Mouse (Mus musculus): ENCODE measurements around the gene Manba. TPM values are rescaled to one million over a fixed set of nuclear protein-coding genes. Genes with fewer than 3 reads are reported as not detected.

The Manba gene
- total and polyA plus RNA-seq, 3 experiments = 30.9 to 35.2 (median 31.5) TPM

DNA sequence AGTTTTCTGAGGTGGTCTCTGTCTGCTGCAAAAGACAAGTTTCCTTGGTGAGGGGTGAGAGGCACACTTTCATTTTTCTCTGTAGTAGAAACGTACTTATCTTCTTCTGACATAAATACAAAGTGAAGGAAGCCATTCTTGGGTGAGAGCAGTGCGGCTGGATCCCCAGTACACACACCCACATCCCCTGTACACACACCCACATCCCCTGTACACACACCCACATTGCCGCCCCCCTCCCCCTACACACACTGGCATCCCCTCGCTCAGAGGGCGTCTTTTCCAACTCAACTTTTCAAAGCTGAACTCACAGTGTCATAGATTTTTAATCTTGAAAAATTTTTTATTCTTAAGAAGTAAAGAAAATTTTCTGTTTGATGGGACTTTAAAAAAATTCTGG, 29.8 kb downstream of the Manba start:
- in situ Hi-C loops (cut with MboI; ENCODE audit: low pct_ligation_motif_present, low pct_unique_long_range_greater_than_20kb, low sequenced_read_pairs) = no loop called here
- TF ChIP-seq CTCF (conservative IDR thresholded peaks at IDR 0.05 in 1 of 2, IDR thresholded peaks at IDR 0.05 in 1 of 2; ENCODE audit: low read depth in 2 of 2, low read length in 2 of 2) (no peak), NRF1 (IDR thresholded peaks at IDR 0.05; ENCODE audit: low read depth, low read length) (no peak), POLR2A (IDR thresholded peaks at IDR 0.05; ENCODE audit: low read depth, low read length) (no peak), RAD21 (IDR thresholded peaks at IDR 0.05; ENCODE audit: low read depth, low read length) (no peak), MYC (IDR thresholded peaks at IDR 0.05; ENCODE audit: low read depth, low read length) (no peak), JUN (IDR thresholded peaks at IDR 0.05; ENCODE audit: insufficient read depth, low read depth, low read length) (no peak), ELF1 (IDR thresholded peaks at IDR 0.05; ENCODE audit: low read depth, low read length) (no peak), MXI1 (IDR thresholded peaks at IDR 0.05; ENCODE audit: low read depth, low read length) (no peak), UBTF (IDR thresholded peaks at IDR 0.05; ENCODE audit: low read depth, low read length) (no peak), CHD2 (IDR thresholded peaks at IDR 0.05; ENCODE audit: low read length) (no peak), USF2 (conservative IDR thresholded peaks at IDR 0.05; ENCODE audit: low read depth, low read length) (no peak), TBP (conservative IDR thresholded peaks at IDR 0.05; ENCODE audit: low read depth, low read length) (no peak), CHD1 (IDR thresholded peaks at IDR 0.05; ENCODE audit: low read depth, low read length) (no peak)
- dilution Hi-C loops (cut with MboI; ENCODE audit: extremely low pct_ligation_motif_present, extremely low pct_unique_long_range_greater_than_20kb, low sequenced_read_pairs) = no loop called here

DNA sequence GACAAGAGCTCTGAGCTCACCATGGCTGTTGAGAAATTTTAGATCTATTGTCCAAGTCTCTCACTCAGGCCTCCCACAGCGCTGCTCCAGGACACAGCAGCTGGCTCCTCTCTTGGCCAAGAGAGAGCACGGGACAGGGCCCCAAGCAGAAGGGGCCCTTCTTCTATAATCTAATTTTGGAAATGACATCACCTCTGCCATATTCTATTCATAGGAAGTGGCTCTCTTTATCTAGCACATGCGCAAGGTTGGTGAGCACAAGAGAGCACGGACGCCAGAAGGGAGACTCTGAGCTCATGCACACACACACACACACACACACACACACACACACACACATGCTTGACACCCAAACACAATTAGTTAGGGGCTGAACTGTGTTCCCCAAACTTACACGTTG, 31.5 kb downstream of the Manba start:
- Histone ChIP-seq H3K4me1 (ENCODE audit: control insufficient read depth in 1 of 2, insufficient read depth in 2 of 2) (peaks cover 12 to 33% of the 10 kb centered on the region in 2 experiments), H3K27me3 (replicated peaks) (no peaks in the 10 kb centered on the region), H3K27ac (ENCODE audit: insufficient read depth, low read depth) (peak overlapping the region; percentile 69), H3K4me3 (replicated peaks in 1 of 3; ENCODE audit: low read depth in 2 of 3, low read length in 2 of 3, poor library complexity in 1 of 3) (peak overlapping the region in 1 of 3 experiments; percentile 3), H3K79me2 (replicated peaks; ENCODE audit: control insufficient read depth, extremely low read depth, insufficient read depth, poor library complexity, severe bottlenecking) (no peaks in the 10 kb centered on the region), H3K9ac (ENCODE audit: insufficient read depth, low read depth) (peak overlapping the region; percentile 62), H3K36me3 (replicated peaks in 1 of 2; ENCODE audit: control insufficient read depth in 1 of 2, insufficient read depth in 1 of 2, low read length in 1 of 2) (peaks cover 24 to 70% of the 10 kb centered on the region in 2 experiments), H3K4me2 (ENCODE audit: insufficient read depth, low read depth, poor library complexity, severe bottlenecking) (peak overlapping the region; percentile 40), H3K9me3 (replicated peaks; ENCODE audit: low read length) (no peaks in the 10 kb centered on the region)
- dilution Hi-C loops (cut with MboI; ENCODE audit: extremely low pct_ligation_motif_present, extremely low pct_unique_long_range_greater_than_20kb, low sequenced_read_pairs) (no loop called here), in situ Hi-C loops (cut with MboI; ENCODE audit: low pct_ligation_motif_present, low pct_unique_long_range_greater_than_20kb, low sequenced_read_pairs) (no loop called here)
- DNase-seq (ENCODE audit: extremely low read depth) = peak; percentile 94
- no peak for TF ChIP-seq KAT2A (IDR thresholded peaks at IDR 0.05; ENCODE audit: insufficient replicate concordance, low read length)
- TF ChIP-seq IRF4 (IDR thresholded peaks at IDR 0.05; ENCODE audit: low read depth, low read length) = peak; percentile 83
- TF ChIP-seq GABPA (IDR thresholded peaks at IDR 0.05; ENCODE audit: insufficient replicate concordance, low read depth, low read length) = no peak
- TF ChIP-seq ELF1 (IDR thresholded peaks at IDR 0.05; ENCODE audit: low read depth, low read length) = peak; percentile 85
- no peak for TF ChIP-seq SIN3A (IDR thresholded peaks at IDR 0.05; ENCODE audit: low read length)
- TF ChIP-seq CTCF (conservative IDR thresholded peaks at IDR 0.05 in 1 of 2, IDR thresholded peaks at IDR 0.05 in 1 of 2; ENCODE audit: low read depth in 2 of 2, low read length in 2 of 2) = no peak
- no peak for TF ChIP-seq ZC3H11A (IDR thresholded peaks at IDR 0.05; ENCODE audit: low read depth, low read length)
- peak; percentile 74; the same call in 1 of the 2 replicates for TF ChIP-seq EP300 (IDR thresholded peaks at IDR 0.05; ENCODE audit: low read length)
- no peak for TF ChIP-seq USF2 (conservative IDR thresholded peaks at IDR 0.05; ENCODE audit: low read depth, low read length)
- TF ChIP-seq RCOR1 (conservative IDR thresholded peaks at IDR 0.05; ENCODE audit: low read depth, low read length) = 0 out of 2 replicates have a peak, but pooled peaks have one; percentile 62
- TF ChIP-seq POLR2AphosphoS2 (IDR thresholded peaks at IDR 0.05; ENCODE audit: low read depth, low read length) = no peak
- TF ChIP-seq ZNF384 (IDR thresholded peaks at IDR 0.05; ENCODE audit: low read depth, low read length) = no peak
- no peak for TF ChIP-seq ZKSCAN1 (IDR thresholded peaks at IDR 0.05; ENCODE audit: borderline replicate concordance, low read depth, low read length)
- no peak; the same call in none of the 2 replicates for TF ChIP-seq RAD21 (IDR thresholded peaks at IDR 0.05; ENCODE audit: low read depth, low read length)
- TF ChIP-seq MYC (IDR thresholded peaks at IDR 0.05; ENCODE audit: low read depth, low read length) = peak; percentile 89
- TF ChIP-seq NRF1 (IDR thresholded peaks at IDR 0.05; ENCODE audit: low read depth, low read length) = peak; percentile 92
- no peak for TF ChIP-seq CHD2 (IDR thresholded peaks at IDR 0.05; ENCODE audit: low read length)
- TF ChIP-seq SMC3 (IDR thresholded peaks at IDR 0.05; ENCODE audit: low read depth, low read length) = no peak
- TF ChIP-seq ETS1 (conservative IDR thresholded peaks at IDR 0.05; ENCODE audit: low read depth, low read length) = peak; percentile 95
- no peak for TF ChIP-seq MAZ (IDR thresholded peaks at IDR 0.05; ENCODE audit: low read depth, low read length)
- TF ChIP-seq CHD1 (IDR thresholded peaks at IDR 0.05; ENCODE audit: low read depth, low read length) = no peak
- TF ChIP-seq MEF2A (IDR thresholded peaks at IDR 0.05; ENCODE audit: borderline replicate concordance, low read depth, low read length) = peak; percentile 100
- TF ChIP-seq PAX5 (IDR thresholded peaks at IDR 0.05; ENCODE audit: low read length) = no peak
- TF ChIP-seq MAX (IDR thresholded peaks at IDR 0.05; ENCODE audit: low read length) = peak; percentile 66
- TF ChIP-seq E2F4 (IDR thresholded peaks at IDR 0.05; ENCODE audit: insufficient replicate concordance, low read depth, low read length) = no peak
- TF ChIP-seq USF1 (IDR thresholded peaks at IDR 0.05; ENCODE audit: low read depth, low read length) = no peak
- TF ChIP-seq POLR2A (IDR thresholded peaks at IDR 0.05; ENCODE audit: low read depth, low read length) = 0 out of 2 replicates have a peak, but pooled peaks have one; percentile 42

More for the DNA sequence above, 29.8 kb downstream of the Manba start:
- no peak for DNase-seq (ENCODE audit: extremely low read depth)
- Histone ChIP-seq H3K4me2 (ENCODE audit: insufficient read depth, low read depth, poor library complexity, severe bottlenecking) (no peak overlapping the region), H3K9ac (ENCODE audit: insufficient read depth, low read depth) (no peak overlapping the region), H3K4me1 (ENCODE audit: control insufficient read depth in 1 of 2, insufficient read depth in 2 of 2) (peaks cover 9 to 34% of the 10 kb centered on the region in 2 experiments), H3K27ac (ENCODE audit: insufficient read depth, low read depth) (no peak overlapping the region), H3K9me3 (replicated peaks; ENCODE audit: low read length) (no peaks in the 10 kb centered on the region), H3K27me3 (replicated peaks) (no peaks in the 10 kb centered on the region), H3K79me2 (replicated peaks; ENCODE audit: control insufficient read depth, extremely low read depth, insufficient read depth, poor library complexity, severe bottlenecking) (no peaks in the 10 kb centered on the region), H3K36me3 (replicated peaks in 1 of 2; ENCODE audit: control insufficient read depth in 1 of 2, insufficient read depth in 1 of 2, low read length in 1 of 2) (peaks cover 28 to 68% of the 10 kb centered on the region in 2 experiments), H3K4me3 (replicated peaks in 1 of 3; ENCODE audit: low read depth in 2 of 3, low read length in 2 of 3, poor library complexity in 1 of 3) (no peak overlapping the region)

All from CH12.LX (cell line).